Mouse (Mus musculus) ES-Bruce4 (cell line): ENCODE measurements around the gene Tbc1d9b.

Experiments
- CTCF ChIP-seq: IDR thresholded peaks from one replicate; pipeline ENCODE4 v1.8.1; 2011; ENCODE audit warnings: low read depth, low read length
- EP300 ChIP-seq: IDR thresholded peaks from 2 replicates; pipeline ENCODE4 v1.6.1; 2011; ENCODE audit warnings: low read depth, low read length; ENCODE audit not compliant: insufficient read depth
- POLR2A ChIP-seq: IDR thresholded peaks from one replicate; pipeline ENCODE4 v1.8.1; 2011; ENCODE audit warnings: low read length; ENCODE audit not compliant: insufficient read depth

DNA sequence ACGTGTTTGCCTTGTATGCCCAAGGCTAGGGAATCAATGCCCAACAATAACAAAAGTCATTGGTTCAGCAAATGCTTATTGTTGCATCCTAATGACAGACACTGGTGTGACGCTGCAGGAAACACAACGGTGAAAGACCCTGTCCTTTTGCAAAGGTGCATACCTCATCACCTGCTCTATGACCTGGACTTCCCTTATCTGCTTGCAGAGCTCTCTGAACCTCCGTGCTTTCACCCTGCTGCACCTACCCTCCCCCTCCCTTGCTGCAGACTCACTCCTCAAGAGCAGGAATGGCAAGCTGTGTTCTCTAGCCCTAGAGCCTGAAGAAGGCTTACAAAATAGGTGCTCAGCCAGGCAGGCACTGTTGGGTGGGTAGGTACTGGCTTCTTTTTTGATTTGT lies 63.6 kb downstream of the Tbc1d9b start:
- TF ChIP-seq EP300 (no peak), POLR2A (no peak), CTCF (no peak)
